Comparison of ENCODE assay signal across 30 mouse cellular contexts in genomic region chr8:83521310-83521709, GRCm38 (mm10). TPM values are rescaled to one million over a fixed set of nuclear protein-coding genes. Genes with fewer than 3 reads are reported as not detected.
"Had no signal": no experiment of that assay in that cellular context is flagged by ENCODE, and none has a peak within 500 bp of the region (broad histone marks: within the 10 kb centered on the region; RNA-seq: fewer than 3 reads in every experiment).

No protein-coding gene starts in this region.

- DNase-seq: gastrocnemius, adult 2 months; gastrocnemius, postnatal 10 days; gastrocnemius, postnatal 25 days; heart, adult 18-20 months; heart, postnatal 10 days; heart, postnatal 4 days; kidney, adult 2 months; kidney, adult 9 months; kidney, postnatal 14 days; kidney, postnatal 36 days; layer of hippocampus, adult 9-11 months; layer of hippocampus, postnatal 36 days; left cerebral cortex, postnatal 4 days had no signal

- H3K9ac ChIP-seq: heart, embryonic 12.5 days; hindbrain, embryonic 12.5 days; hindbrain, embryonic 14.5 days; intestine, embryonic 15.5 days; kidney, embryonic 15.5 days; limb, embryonic 13.5 days had no signal

- H3K36me3 ChIP-seq: heart, embryonic 10.5 days; heart, embryonic 12.5 days; hindbrain, embryonic 10.5 days; hindbrain, embryonic 12.5 days; intestine, embryonic 15.5 days; kidney, embryonic 15.5 days; limb, embryonic 13.5 days had no signal

- H3K27ac ChIP-seq: gastrocnemius, adult 2 months; heart, embryonic 10.5 days; hindbrain, embryonic 10.5 days; hindbrain, embryonic 12.5 days; hindbrain, embryonic 14.5 days; intestine, embryonic 15.5 days; kidney, embryonic 15.5 days; kidney, postnatal 0 days; limb, embryonic 13.5 days had no signal

- H3K27me3 ChIP-seq: heart, embryonic 12.5 days; hindbrain, embryonic 12.5 days; intestine, embryonic 15.5 days; kidney, embryonic 15.5 days; limb, embryonic 13.5 days had no signal

- H3K4me3 ChIP-seq: gastrocnemius, adult 2 months; heart, embryonic 10.5 days; heart, embryonic 12.5 days; hindbrain, embryonic 10.5 days; hindbrain, embryonic 12.5 days; intestine, embryonic 15.5 days; kidney, embryonic 15.5 days; limb, embryonic 13.5 days had no signal

- H3K4me1 ChIP-seq: heart, embryonic 10.5 days; heart, embryonic 12.5 days; hindbrain, embryonic 10.5 days; hindbrain, embryonic 12.5 days; intestine, embryonic 15.5 days; kidney, embryonic 15.5 days; limb, embryonic 13.5 days had no signal

- H3K9me3 ChIP-seq: heart, embryonic 10.5 days; hindbrain, embryonic 12.5 days; intestine, embryonic 15.5 days; kidney, embryonic 15.5 days had no signal

- H3K4me2 ChIP-seq: heart, embryonic 12.5 days; hindbrain, embryonic 12.5 days; hindbrain, embryonic 14.5 days; intestine, embryonic 15.5 days; kidney, embryonic 15.5 days; limb, embryonic 13.5 days had no signal

- ATAC-seq: hindbrain, embryonic 16.5 days; inflammation-experienced regulatory T-cells, adult 6 months; intestine, embryonic 15.5 days; intestine, postnatal 0 days had no signal

RNA-seq across cellular contexts. Expression of gene Olfr370, which starts 14.3 kb away (rescaled TPM):
- polyA plus RNA-seq: frontal cortex, adult 2 months; heart, embryonic 10.5 days; heart, embryonic 12.5 days; heart, embryonic 14.5 days; heart, embryonic 16.5 days; inflammation-experienced regulatory T-cells, adult 6 months; intestine, embryonic 15.5 days; intestine, postnatal 0 days; kidney, adult 2 months; kidney, embryonic 15.5 days; kidney, postnatal 0 days; large intestine, adult 2 months; limb, embryonic 11.5 days; limb, embryonic 13.5 days had no signal
